Comparison of ENCODE assay signal across 19 mouse cellular contexts in genomic region chr5:131517677-131518076, GRCm38 (mm10).
DNase-seq lines count a peak whose midpoint lies in the region; ATAC-seq and TF ChIP-seq lines count a peak whose summit lies in the region.
"Had no signal": no experiment of that assay in that cellular context is flagged by ENCODE, and none has a peak within 500 bp of the region (broad histone marks: within the 10 kb centered on the region; RNA-seq: fewer than 3 reads in every experiment).

No protein-coding gene starts in this region.

- ATAC-seq in hindbrain, embryonic 13.5 days (ENCODE audit: low FRiP score): no peak
- ATAC-seq in heart, embryonic 12.5 days (ENCODE audit: insufficient number of reproducible peaks, low FRiP score): peak; percentile 34; the same call in 1 of the 2 replicates
- ATAC-seq: forebrain, embryonic 16.5 days; liver, postnatal 0 days had no signal

- H3K27me3 ChIP-seq in hindbrain, embryonic 13.5 days: no peaks in the 10 kb centered on the region
- no peaks in the 10 kb centered on the region for H3K27me3 ChIP-seq in hindbrain, embryonic 10.5 days (ENCODE audit: insufficient read depth, poor library complexity, severe bottlenecking)
- no peaks in the 10 kb centered on the region for H3K27me3 ChIP-seq in heart, adult 2 months (ENCODE audit: control insufficient read depth, insufficient read depth, low read length)
- H3K27me3 ChIP-seq in heart, embryonic 12.5 days (replicated peaks): peaks cover 9% of the 10 kb centered on the region; the same call in 1 of the 2 replicates
- H3K27me3 ChIP-seq: embryonic facial prominence, embryonic 12.5 days; neural tube, embryonic 12.5 days had no signal

- TF ChIP-seq EP300 in heart, adult 2 months (IDR thresholded peaks at IDR 0.05; ENCODE audit: insufficient read depth, low read depth, low read length): no peak

- no peaks in the 10 kb centered on the region for H3K36me3 ChIP-seq in hindbrain, embryonic 13.5 days
- H3K36me3 ChIP-seq in hindbrain, embryonic 10.5 days: peaks cover 35% of the 10 kb centered on the region
- no peaks in the 10 kb centered on the region for H3K36me3 ChIP-seq in heart, adult 2 months (ENCODE audit: control insufficient read depth, insufficient read depth, low read length)
- no peaks in the 10 kb centered on the region for H3K36me3 ChIP-seq in heart, embryonic 12.5 days
- H3K36me3 ChIP-seq: neural tube, embryonic 12.5 days had no signal

- DNase-seq in hindbrain, embryonic 10.5 days (ENCODE audit: low spot score): no peak
- peak in 1 of 2 experiments; percentile 45 for DNase-seq in heart, adult 2 months
- peak; percentile 28 to 37 for DNase-seq in heart, postnatal 14 days
- no peak for DNase-seq in kidney, adult 11 months
- no peak for DNase-seq in thymus, postnatal 25 days
- DNase-seq: adrenal gland, postnatal 10 days; cerebellum, adult 9-11 months; kidney, adult 9 months; kidney, postnatal 25 days; left cerebral cortex, postnatal 4 days; liver; liver, postnatal 0 days; lung, postnatal 14 days had no signal

- H3K9ac ChIP-seq in hindbrain, embryonic 13.5 days: no peak overlapping the region
- H3K9ac ChIP-seq in heart, adult 2 months (ENCODE audit: low read depth, low read length): no peak overlapping the region
- H3K9ac ChIP-seq in heart, embryonic 12.5 days: no peak overlapping the region
- H3K9ac ChIP-seq: embryonic facial prominence, embryonic 12.5 days; liver, postnatal 0 days; neural tube, embryonic 12.5 days had no signal

- H3K4me1 ChIP-seq in hindbrain, embryonic 13.5 days (replicated peaks): peaks cover 71% of the 10 kb centered on the region
- peaks cover 56% of the 10 kb centered on the region for H3K4me1 ChIP-seq in hindbrain, embryonic 10.5 days (replicated peaks)
- peaks cover 15% of the 10 kb centered on the region for H3K4me1 ChIP-seq in heart, adult 2 months (ENCODE audit: control insufficient read depth, insufficient read depth, low read length)
- H3K4me1 ChIP-seq in heart, embryonic 12.5 days (replicated peaks): peaks cover 59% of the 10 kb centered on the region

- intact Hi-C loops in heart, adult 2 months (cut with DNase I): no loop called here
- intact Hi-C loops in heart, postnatal 14 days (cut with DNase I): no loop called here

- no peaks in the 10 kb centered on the region for H3K9me3 ChIP-seq in hindbrain, embryonic 13.5 days
- H3K9me3 ChIP-seq in hindbrain, embryonic 10.5 days: no peaks in the 10 kb centered on the region; the same call in 1 of the 2 replicates
- H3K9me3 ChIP-seq in heart, embryonic 12.5 days (replicated peaks): no peaks in the 10 kb centered on the region
- H3K9me3 ChIP-seq: neural tube, embryonic 12.5 days had no signal

- H3K4me3 ChIP-seq in hindbrain, embryonic 13.5 days: no peak overlapping the region
- no peak overlapping the region for H3K4me3 ChIP-seq in hindbrain, embryonic 10.5 days
- H3K4me3 ChIP-seq in heart, adult 2 months: no peak overlapping the region
- H3K4me3 ChIP-seq in heart, embryonic 12.5 days: no peak overlapping the region
- H3K4me3 ChIP-seq: embryonic facial prominence, embryonic 12.5 days; erythroblast, embryonic 14.5 days; neural tube, embryonic 12.5 days had no signal

- WGBS in hindbrain, embryonic 13.5 days: 59% methylated on average over 4 of the region's 4 CpGs
- WGBS in hindbrain, embryonic 10.5 days: 79% methylated on average over 4 of the region's 4 CpGs
- WGBS in heart, adult 2 months: 3% methylated on average over 4 of the region's 4 CpGs
- 5% methylated on average over 4 of the region's 4 CpGs for WGBS in heart, embryonic 12.5 days

- 0 out of 2 replicates have a peak overlapping the region, but pooled peaks have one; percentile 8 for H3K27ac ChIP-seq in hindbrain, embryonic 13.5 days
- H3K27ac ChIP-seq in hindbrain, embryonic 10.5 days: no peak overlapping the region
- H3K27ac ChIP-seq in heart, adult 2 months: peak overlapping the region; percentile 40
- H3K27ac ChIP-seq in heart, embryonic 12.5 days (ENCODE audit: poor library complexity, severe bottlenecking): peak overlapping the region; percentile 0; the same call in 1 of the 2 replicates
- H3K27ac ChIP-seq: embryonic facial prominence, embryonic 12.5 days; neural tube, embryonic 12.5 days had no signal

- no peaks in the 10 kb centered on the region for H3K79me2 ChIP-seq in heart, adult 2 months (replicated peaks; ENCODE audit: control insufficient read depth, insufficient read depth, low read length)

- TF ChIP-seq POLR2A in heart, adult 2 months (IDR thresholded peaks at IDR 0.05; ENCODE audit: insufficient read depth, low read depth, low read length): no peak

- no peak overlapping the region for H3K4me2 ChIP-seq in hindbrain, embryonic 13.5 days
- peak overlapping the region; percentile 50 for H3K4me2 ChIP-seq in heart, embryonic 12.5 days
- H3K4me2 ChIP-seq: embryonic facial prominence, embryonic 12.5 days; neural tube, embryonic 12.5 days had no signal

- TF ChIP-seq CTCF in heart, adult 2 months (IDR thresholded peaks at IDR 0.05): no peak

Comparison
In these comparisons a context has a peak if more than half of its experiments do, and no peak if none do; other contexts are left out.
1. DNase-seq: peak in heart, postnatal 14 days (2 of 2); none in hindbrain, embryonic 10.5 days (single experiment), kidney, adult 11 months (single experiment) and thymus, postnatal 25 days (single experiment).